Mouse (Mus musculus) CH12.LX (cell line): ENCODE results near the gene Cers5. TPM values are rescaled to one million over a fixed set of nuclear protein-coding genes. Genes with fewer than 3 reads are reported as not detected.

Experiments
- DNase-seq: peaks from one replicate; pipeline ENCODE4 v3.0.0-alpha.2; 2013; ENCODE audit errors: extremely low read depth
- H3K27ac ChIP-seq: 2 replicates; pipeline ENCODE4 v1.5.1; 2012; ENCODE audit warnings: low read depth, mild to moderate bottlenecking, control low read depth, moderate library complexity; ENCODE audit not compliant: insufficient read depth
- H3K27me3 ChIP-seq: replicated peaks from 2 replicates; pipeline ENCODE3; 2012; ENCODE audit warnings: inconsistent platforms
- H3K36me3 ChIP-seq, 2 experiments: replicated peaks in 1 of 2; 2 replicates each; pipeline versions ENCODE3 to v1.6.1; 2012; ENCODE audit warnings: inconsistent platforms in 1 of 2, low read length in 1 of 2, mild to moderate bottlenecking in 1 of 2, mixed read lengths in 1 of 2, moderate library complexity in 1 of 2; ENCODE audit not compliant: control insufficient read depth in 1 of 2, insufficient read depth in 1 of 2
- H3K4me1 ChIP-seq, 2 experiments: 2 replicates each; pipeline ENCODE4 v1.6.1; 2012; ENCODE audit warnings: inconsistent platforms in 1 of 2, moderate library complexity in 1 of 2; ENCODE audit not compliant: insufficient read depth in 2 of 2, control insufficient read depth in 1 of 2
- H3K4me2 ChIP-seq: 2 replicates; pipeline ENCODE4 v1.6.1; 2012; ENCODE audit warnings: low read depth, mild to moderate bottlenecking, control low read depth; ENCODE audit not compliant: poor library complexity, insufficient read depth, severe bottlenecking
- H3K4me3 ChIP-seq, 3 experiments: fragments of 150-350 bp in 1 of 3; sonication (generic) in 1 of 3; replicated peaks in 1 of 3; 2 replicates each; pipeline versions ENCODE3 to v1.5.1; 2011 to 2012; ENCODE audit warnings: low read depth in 2 of 3, low read length in 2 of 3, mild to moderate bottlenecking in 2 of 3, moderate library complexity in 2 of 3, control low read depth in 1 of 3, improper control_type of control experiment in 1 of 3, inconsistent platforms in 1 of 3, mixed read lengths in 1 of 3; ENCODE audit not compliant: poor library complexity in 1 of 3
- H3K79me2 ChIP-seq: replicated peaks from 2 replicates; pipeline ENCODE4 v1.6.1; 2012; ENCODE audit warnings: mild to moderate bottlenecking, moderate library complexity; ENCODE audit not compliant: control insufficient read depth, poor library complexity, insufficient read depth, severe bottlenecking; ENCODE audit errors: extremely low read depth
- H3K9ac ChIP-seq: 2 replicates; pipeline ENCODE4 v1.6.1; 2012; ENCODE audit warnings: low read depth, mild to moderate bottlenecking, control low read depth, moderate library complexity; ENCODE audit not compliant: insufficient read depth
- H3K9me3 ChIP-seq: replicated peaks from 2 replicates; pipeline ENCODE3; 2012; ENCODE audit warnings: low read length, inconsistent platforms, mixed read lengths
- CHD2 ChIP-seq: IDR thresholded peaks from 2 replicates; pipeline ENCODE4 v1.6.1; 2011; ENCODE audit warnings: low read length, improper control_type of control experiment
- ELF1 ChIP-seq: IDR thresholded peaks from 2 replicates; pipeline ENCODE4 v1.6.1; 2014; ENCODE audit warnings: low read depth, mild to moderate bottlenecking, inconsistent platforms, low read length, improper control_type of control experiment
- EP300 ChIP-seq: IDR thresholded peaks from 2 replicates; pipeline ENCODE4 v1.6.1; 2011; ENCODE audit warnings: low read length, improper control_type of control experiment
- HCFC1 ChIP-seq: IDR thresholded peaks from 2 replicates; pipeline ENCODE4 v1.6.1; 2012; ENCODE audit warnings: low read depth, mild to moderate bottlenecking, inconsistent platforms, low read length, improper control_type of control experiment
- KAT2A ChIP-seq: IDR thresholded peaks from 2 replicates; pipeline ENCODE4 v1.6.1; 2012; ENCODE audit warnings: low read length, improper control_type of control experiment, inconsistent platforms; ENCODE audit not compliant: insufficient replicate concordance
- MAX ChIP-seq: IDR thresholded peaks from 2 replicates; pipeline ENCODE4 v1.6.1; 2011; ENCODE audit warnings: low read length, improper control_type of control experiment
- MEF2A ChIP-seq: IDR thresholded peaks from 2 replicates; pipeline ENCODE4 v1.6.1; 2014; ENCODE audit warnings: low read depth, mild to moderate bottlenecking, inconsistent platforms, low read length, improper control_type of control experiment, borderline replicate concordance
- MYC ChIP-seq: IDR thresholded peaks from 2 replicates; pipeline ENCODE4 v1.6.1; 2011; ENCODE audit warnings: low read depth, mild to moderate bottlenecking, improper control_type of control experiment, low read length
- POLR2AphosphoS2 ChIP-seq: IDR thresholded peaks from 2 replicates; pipeline ENCODE4 v1.6.1; 2011; ENCODE audit warnings: low read depth, low read length, improper control_type of control experiment
- RAD21 ChIP-seq: IDR thresholded peaks from 2 replicates; pipeline ENCODE4 v1.6.1; 2011; ENCODE audit warnings: low read depth, mild to moderate bottlenecking, low read length, improper control_type of control experiment, moderate library complexity
- SIN3A ChIP-seq: IDR thresholded peaks from 2 replicates; pipeline ENCODE4 v1.6.1; 2012; ENCODE audit warnings: low read length, improper control_type of control experiment, inconsistent platforms
- SMC3 ChIP-seq: IDR thresholded peaks from 2 replicates; pipeline ENCODE4 v1.6.1; 2011; ENCODE audit warnings: low read depth, low read length, improper control_type of control experiment
- TBP ChIP-seq: conservative IDR thresholded peaks from 2 replicates; pipeline ENCODE4 v1.6.1; 2011; ENCODE audit warnings: low read depth, low read length, improper control_type of control experiment
- UBTF ChIP-seq: IDR thresholded peaks from 2 replicates; pipeline ENCODE4 v1.6.1; 2012; ENCODE audit warnings: low read depth, mild to moderate bottlenecking, inconsistent platforms, low read length, improper control_type of control experiment, moderate library complexity
- USF2 ChIP-seq: conservative IDR thresholded peaks from 2 replicates; pipeline ENCODE4 v1.6.1; 2011; ENCODE audit warnings: low read depth, low read length, improper control_type of control experiment
- ZC3H11A ChIP-seq: IDR thresholded peaks from 2 replicates; pipeline ENCODE4 v1.6.1; 2012; ENCODE audit warnings: low read depth, mild to moderate bottlenecking, inconsistent platforms, low read length, improper control_type of control experiment
- ZMIZ1 ChIP-seq: IDR thresholded peaks from 2 replicates; pipeline ENCODE4 v1.6.1; 2012; ENCODE audit warnings: low read depth, mild to moderate bottlenecking, inconsistent platforms, low read length, improper control_type of control experiment
- dilution Hi-C: fragments of 300-500 bp; cut with MboI; formaldehyde crosslinking; loops from 2 replicates; pipeline ENCODE4 v1.14.3; 2020; ENCODE audit warnings: low sequenced_read_pairs; ENCODE audit not compliant: extremely low pct_unique_long_range_greater_than_20kb, extremely low pct_ligation_motif_present
- in situ Hi-C: fragments of 300-500 bp; cut with MboI; formaldehyde crosslinking; loops from 3 replicates; pipeline ENCODE4 v1.14.3; 2019; ENCODE audit warnings: low sequenced_read_pairs, low pct_ligation_motif_present, low pct_unique_long_range_greater_than_20kb, mixed read lengths
- polyA plus RNA-seq: library from polyadenylated mRNA; unstranded; fragments of >175 nt; gene quantifications from 2 replicates; pipeline ENCODE4 v1.2.1, GENCODE M21; 2012; ENCODE audit warnings: low read depth; ENCODE audit not compliant: insufficient read length
- total RNA-seq, 2 experiments: library from RNA; depleted of rRNA; stranded (reverse); fragments of 300-350 nt in 1 of 2; fragments of >200 nt in 1 of 2; gene quantifications; 2 replicates each; pipeline ENCODE4 v1.2.3; 2012 to 2014

Cers5 gene
- total and polyA plus RNA-seq, 3 experiments: 45.0 to 149 (median 94.3) TPM

- 0 out of 2 replicates have a peak overlapping the region, but pooled peaks have one; percentile 65 for H3K9ac ChIP-seq
- peaks cover 10 to 24% of the 10 kb centered on the region in 2 experiments for H3K36me3 ChIP-seq
- peaks cover 23% of the 10 kb centered on the region for H3K27me3 ChIP-seq
- H3K4me2 ChIP-seq: no peak overlapping the region
- in situ Hi-C loops (no loop called here), dilution Hi-C loops (no loop called here)
- TF ChIP-seq HCFC1: no peak
- 0 out of 2 replicates have a peak, but pooled peaks have one; percentile 12 for TF ChIP-seq POLR2AphosphoS2
- no peak for DNase-seq
- no peaks in the 10 kb centered on the region; the same call in 1 of the 2 replicates for H3K79me2 ChIP-seq
- no peak overlapping the region for H3K27ac ChIP-seq
- H3K9me3 ChIP-seq: no peaks in the 10 kb centered on the region
- H3K4me3 ChIP-seq: no peak overlapping the region
- H3K4me1 ChIP-seq: peaks cover 17 to 27% of the 10 kb centered on the region in 2 experiments
Measured at GRCm38 (mm10) chr15:99700219-99701106, 72.2 kb downstream of the Cers5 start.

DNA sequence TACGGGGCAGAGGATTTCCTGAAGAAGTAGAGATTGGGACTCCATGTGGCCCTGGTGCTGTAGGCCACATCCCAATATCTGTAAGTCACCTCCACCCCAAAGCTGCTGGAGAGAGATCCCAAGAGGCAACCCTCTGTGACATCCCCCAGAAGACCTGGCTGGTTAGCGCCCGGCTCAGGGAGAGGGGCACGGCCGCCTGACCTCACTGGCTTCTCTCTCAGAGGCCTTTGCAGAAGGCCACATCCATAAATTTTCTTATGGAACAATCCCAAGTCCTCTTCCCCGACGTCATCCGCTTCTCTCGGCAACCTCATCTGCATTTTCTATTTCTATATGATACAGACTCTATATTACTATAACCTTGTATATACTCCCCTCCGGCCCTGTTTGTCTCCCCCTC lies 73.0 kb downstream of the Cers5 start:
- in situ Hi-C loops: no loop called here
- no peaks in the 10 kb centered on the region for H3K9me3 ChIP-seq
- no peak for TF ChIP-seq MAX
- TF ChIP-seq EP300: no peak
- TF ChIP-seq RAD21: no peak
- no peak for TF ChIP-seq MEF2A
- TF ChIP-seq SIN3A: no peak
- no peak for TF ChIP-seq HCFC1
- TF ChIP-seq SMC3: no peak
- no peak for TF ChIP-seq ZMIZ1
- no peak for TF ChIP-seq TBP
- no peak for TF ChIP-seq ZC3H11A
- TF ChIP-seq CHD2: no peak
- TF ChIP-seq ELF1: no peak
- TF ChIP-seq MYC: no peak
- no peak for TF ChIP-seq KAT2A
- TF ChIP-seq UBTF: no peak
- TF ChIP-seq USF2: no peak
- H3K27ac ChIP-seq: no peak overlapping the region
- no peak overlapping the region for H3K4me3 ChIP-seq
- H3K4me2 ChIP-seq: no peak overlapping the region
- no peak overlapping the region for H3K9ac ChIP-seq
- no peak for DNase-seq
- no peaks in the 10 kb centered on the region; the same call in 1 of the 2 replicates for H3K79me2 ChIP-seq
- peaks cover 31% of the 10 kb centered on the region for H3K27me3 ChIP-seq
- dilution Hi-C loops: no loop called here
- peaks cover 7 to 19% of the 10 kb centered on the region in 2 experiments for H3K36me3 ChIP-seq
- peaks cover 17 to 27% of the 10 kb centered on the region in 2 experiments for H3K4me1 ChIP-seq
